Mouse (Mus musculus) cerebellum, adult 11-12 months (tissue): ENCODE data around the gene Ttll8.
A peak's percentile ranks its signal among the peaks of the same experiment; 100 is the strongest.

Experiments
- DNase-seq: peaks from one replicate; pipeline ENCODE4 v3.0.0; 2022

Gene Ttll8

DNA sequence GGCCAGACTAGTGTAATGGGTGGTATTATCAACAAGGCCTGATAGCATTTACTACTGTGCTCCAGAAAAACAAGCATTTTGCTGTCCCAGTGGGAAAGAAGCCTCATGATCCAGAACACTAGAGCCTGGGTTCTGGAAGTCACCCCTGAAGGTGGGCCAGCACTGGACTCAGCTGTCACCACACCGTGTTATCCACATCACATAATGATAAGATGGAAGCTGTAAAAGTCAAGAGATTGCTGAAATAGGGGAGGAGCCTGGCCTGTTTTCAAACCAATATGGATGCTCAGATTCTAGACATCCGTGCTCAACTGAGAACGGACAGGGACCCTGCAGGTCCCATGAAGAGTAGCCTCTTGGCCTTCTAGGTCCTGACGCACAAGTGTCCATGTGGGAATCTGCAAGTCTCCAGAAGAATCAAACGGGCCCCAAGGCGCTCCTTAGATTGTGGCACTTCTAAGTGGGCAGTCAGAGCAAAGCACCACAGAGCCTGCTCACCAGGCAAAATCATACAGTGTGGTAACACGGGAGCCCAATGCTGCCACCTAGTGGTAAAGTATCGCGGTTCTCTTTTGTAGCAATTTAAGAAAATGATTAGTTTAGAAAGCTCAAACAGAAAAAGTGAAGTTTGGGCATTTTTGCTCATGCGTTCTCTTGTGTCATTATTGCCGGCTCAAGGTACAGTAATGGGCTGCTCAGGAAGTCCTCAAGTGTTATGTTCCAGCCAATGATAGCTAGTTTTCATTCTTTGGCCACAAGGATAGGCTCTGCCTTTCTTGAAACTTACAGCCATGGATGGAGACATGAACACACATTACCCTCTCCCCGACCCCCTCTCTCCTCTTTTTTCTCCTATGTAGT lies 32.9 kb downstream of the Ttll8 start:
- peak; percentile 65 for DNase-seq

DNA sequence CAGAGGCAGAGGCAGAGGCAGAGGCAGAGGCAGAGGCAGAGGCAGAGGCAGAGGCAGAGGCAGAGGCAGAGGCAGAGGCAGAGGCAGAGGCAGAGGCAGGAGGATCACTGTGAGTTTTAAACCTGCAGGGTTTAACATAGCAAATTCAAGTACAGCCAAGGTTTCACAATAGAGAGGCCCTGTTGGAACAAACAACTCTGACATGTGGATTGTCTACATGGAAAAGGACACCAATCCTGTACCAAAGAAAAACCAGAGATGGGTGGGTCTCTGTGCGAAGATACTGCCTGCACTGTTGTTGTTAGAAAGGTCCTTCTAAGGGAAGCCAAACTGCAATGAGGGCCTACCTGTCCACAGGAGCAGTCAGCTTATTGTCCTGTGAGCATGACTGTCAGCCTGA lies 34.2 kb downstream of the Ttll8 start:
- no peak for DNase-seq

DNA sequence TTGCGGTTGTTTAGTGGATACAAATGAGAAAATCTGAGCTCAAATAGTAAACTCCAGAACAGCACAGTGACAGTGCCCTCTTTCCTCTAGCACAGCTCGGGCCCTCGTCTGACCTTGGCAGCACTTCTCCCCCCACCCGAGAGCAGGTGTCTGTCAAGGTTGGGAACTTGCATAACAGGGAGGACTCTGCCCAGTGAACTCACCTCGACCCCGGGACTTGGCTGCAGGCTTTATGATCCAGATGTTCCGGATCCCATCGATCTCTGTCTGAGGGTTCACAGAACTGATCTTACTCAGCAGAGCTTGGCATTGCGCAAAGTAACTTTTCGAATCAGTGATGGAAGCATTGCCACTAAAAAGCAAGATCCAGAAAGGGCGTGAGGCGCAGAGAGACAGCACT lies 34.9 kb downstream of the Ttll8 start:
- DNase-seq, result no peak

DNA sequence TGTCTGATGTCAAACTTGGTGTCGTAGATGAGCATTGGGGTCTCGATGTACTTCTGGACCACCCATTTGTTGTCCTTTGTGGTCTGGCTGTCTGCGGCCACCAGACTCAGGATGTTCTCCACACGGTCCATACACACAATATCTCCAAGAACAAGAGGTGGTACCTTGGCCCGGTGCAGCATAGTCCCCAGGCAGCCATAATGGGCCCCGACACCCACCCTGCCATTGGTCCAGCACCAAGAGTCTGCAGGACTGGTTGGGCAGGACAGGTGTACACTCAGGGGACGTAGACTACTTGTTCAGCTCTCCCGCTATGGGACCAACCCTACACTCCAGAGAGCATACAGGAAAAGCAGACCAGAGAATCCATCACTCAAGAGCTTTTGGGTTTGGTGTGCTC lies 37.1 kb downstream of the Ttll8 start:
- no peak for DNase-seq

DNA sequence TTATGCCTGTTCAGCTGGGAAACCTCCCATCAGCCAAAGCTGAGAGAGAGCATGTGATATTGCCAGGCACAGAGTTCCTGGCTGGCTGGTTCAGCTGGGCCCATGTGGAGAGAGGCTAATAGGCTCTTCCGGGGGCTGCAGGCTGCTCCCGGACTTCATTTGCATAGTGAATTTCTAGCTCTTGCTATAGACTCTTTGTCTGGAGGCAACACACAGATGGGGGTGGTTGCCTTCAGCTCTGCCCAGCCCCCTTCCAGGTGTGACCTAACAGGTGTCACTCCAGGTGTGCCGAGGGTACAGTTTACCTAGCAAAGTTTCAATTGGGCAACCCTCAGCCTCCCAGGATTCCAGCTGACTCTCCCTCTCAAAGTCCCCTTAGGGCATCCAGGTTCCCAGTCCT lies 37.9 kb downstream of the Ttll8 start:
- DNase-seq, result no peak

DNA sequence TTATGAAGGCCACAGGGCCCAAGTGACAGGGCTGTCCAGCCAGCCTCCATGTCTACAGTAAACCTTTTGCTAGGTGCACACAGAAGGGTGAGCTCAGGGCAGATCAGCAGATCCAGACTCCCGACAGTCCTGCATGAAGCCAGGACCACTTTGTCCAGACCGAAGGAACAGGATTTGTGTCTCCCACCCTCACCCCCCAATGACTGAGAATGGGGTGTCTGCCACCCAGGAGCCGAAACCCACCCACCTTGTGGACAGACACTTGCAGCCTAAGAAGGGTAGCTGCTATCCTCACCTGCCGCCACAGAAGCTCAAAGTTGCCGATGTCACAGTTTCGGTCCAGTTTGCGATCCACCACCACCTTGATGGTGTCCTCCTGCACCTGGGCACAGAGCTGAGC lies 39.2 kb downstream of the Ttll8 start:
- DNase-seq, result no peak

DNA sequence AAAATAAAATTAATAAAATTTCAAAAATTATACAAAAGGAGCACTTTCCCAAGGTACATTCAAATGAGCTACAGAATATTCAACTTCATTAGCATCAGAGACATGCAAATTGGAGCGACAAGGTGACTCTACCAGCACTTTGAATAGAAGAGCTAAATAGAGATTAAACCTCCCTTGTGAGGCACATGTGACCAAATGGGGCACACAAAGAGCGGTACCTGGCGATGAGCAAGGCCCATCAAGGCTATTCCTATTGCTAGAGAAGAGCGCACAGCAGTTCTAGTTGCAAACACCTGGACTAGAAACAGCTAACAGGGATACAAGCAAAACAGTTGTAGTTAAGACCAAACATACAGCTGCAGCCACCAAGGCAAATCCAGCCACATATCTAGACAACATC lies 47.9 kb downstream of the Ttll8 start:
- DNase-seq, result no peak

DNA sequence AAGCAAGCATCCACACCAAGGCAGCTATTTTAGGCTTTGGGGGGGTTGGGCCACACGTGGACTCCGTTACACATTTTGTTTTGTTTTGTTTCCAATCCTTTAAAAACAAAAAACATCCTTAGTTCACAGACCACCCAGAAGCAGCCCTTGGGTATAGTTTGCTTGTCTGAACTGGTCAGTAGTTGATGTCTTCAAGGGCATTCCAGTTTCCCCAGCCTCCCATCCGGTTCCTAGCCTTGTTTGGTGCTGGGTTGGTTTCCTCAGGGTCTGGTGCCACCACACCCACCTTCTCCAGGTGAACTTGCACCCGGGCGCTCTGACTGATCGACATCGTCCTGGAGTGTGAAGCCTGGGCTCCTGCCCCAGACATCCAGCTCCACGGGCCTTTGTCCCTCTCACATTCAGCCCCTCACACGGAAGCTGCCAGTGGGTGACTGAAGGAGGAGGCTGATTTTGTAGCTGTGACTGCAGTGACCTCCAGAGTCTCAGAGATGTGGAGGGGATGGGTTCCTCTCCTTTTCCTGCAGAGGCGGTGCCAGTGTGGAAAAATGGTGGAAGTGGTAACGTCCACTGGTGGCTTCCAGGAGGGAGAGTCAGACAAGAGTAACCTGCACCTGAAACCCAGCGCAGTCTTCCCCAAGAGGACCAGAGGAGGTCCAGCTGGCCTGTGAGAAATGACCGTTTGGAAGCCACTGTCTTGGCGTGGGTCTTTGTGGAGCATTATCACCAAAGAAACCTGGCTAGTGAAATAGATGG lies 50.0 kb downstream of the Ttll8 start:
- no peak for DNase-seq

DNA sequence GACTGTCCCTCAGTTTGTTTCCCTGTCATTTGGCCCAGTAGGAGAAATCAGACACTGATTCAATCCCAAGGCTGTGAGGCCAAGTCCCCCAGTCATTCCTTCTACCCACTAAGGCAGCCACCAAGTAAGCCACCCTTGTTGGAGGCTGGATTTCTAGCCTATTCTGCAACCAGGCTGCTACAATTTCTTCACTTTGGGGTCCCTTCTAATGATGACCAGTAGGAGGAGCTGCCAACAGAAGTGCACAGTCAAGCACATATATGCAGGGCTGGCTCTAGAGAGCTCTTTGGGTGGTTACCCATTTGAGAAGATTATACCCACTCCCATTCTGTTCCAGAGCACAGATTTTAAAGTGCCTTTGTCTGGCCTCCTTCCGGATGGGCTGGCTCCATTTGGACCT lies 51.1 kb downstream of the Ttll8 start:
- no peak for DNase-seq

DNA sequence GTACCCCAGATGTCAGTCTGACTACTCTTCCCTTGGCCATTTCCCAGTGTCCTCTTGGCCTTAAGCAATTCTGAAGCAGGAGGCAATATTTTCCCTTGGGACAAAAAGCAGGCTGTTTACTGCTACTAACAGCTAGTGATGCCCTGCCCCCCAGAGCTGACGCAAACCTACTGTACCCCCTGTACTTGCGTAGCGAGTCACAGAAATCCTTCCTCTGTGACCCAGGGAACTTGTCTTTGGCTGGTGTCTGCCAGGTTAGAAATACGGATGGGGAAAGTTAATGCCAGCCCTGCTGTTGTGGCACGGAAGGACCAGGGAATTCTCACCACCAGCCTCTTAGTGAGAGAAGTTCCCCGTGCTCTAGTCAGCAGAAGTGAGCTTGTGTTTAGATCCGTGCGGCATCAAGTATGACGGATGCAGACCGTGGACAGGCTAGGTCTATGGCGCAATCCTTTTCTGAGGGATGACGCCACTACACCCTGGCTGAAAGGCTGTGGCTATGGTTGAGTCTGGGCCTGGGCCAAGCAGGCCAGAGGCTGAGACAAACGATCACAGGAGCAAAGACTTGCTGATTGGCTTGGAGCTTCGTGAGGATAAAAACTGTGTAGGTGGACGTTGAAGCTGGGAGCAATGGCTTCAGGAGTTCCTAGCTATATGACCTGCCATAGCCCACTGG lies 51.9 kb downstream of the Ttll8 start:
- DNase-seq, result no peak

DNA sequence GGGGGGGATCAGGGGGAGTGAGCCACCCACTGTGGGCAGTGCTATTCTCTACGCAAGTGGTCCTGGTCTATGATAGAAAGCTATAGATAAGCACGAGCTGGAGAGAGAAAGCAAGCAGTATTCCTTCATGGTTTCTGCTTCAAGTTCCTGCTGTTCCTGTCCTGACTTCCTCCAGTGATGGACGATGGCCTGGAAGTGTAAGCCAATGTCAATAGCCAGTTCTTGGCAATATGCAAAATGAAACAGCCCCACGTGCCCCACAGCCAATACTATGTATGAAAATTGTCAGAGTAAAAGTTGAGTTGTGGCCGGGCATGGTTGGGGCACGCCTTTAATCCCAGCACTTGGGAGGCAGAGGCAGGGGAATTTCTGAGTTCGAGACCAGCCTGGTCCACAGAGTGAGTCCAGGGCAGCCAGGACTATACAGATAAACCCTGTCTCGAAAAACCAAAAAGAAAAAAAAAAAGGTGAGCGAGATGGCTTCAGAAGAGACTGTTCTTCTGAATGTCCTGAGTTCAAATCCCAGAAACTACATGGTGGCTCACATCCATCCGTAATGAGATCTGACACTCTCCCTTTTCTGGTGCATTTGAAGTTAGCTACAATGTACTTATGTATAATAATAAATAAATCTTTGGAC lies 57.8 kb downstream of the Ttll8 start:
- DNase-seq, result no peak

DNA sequence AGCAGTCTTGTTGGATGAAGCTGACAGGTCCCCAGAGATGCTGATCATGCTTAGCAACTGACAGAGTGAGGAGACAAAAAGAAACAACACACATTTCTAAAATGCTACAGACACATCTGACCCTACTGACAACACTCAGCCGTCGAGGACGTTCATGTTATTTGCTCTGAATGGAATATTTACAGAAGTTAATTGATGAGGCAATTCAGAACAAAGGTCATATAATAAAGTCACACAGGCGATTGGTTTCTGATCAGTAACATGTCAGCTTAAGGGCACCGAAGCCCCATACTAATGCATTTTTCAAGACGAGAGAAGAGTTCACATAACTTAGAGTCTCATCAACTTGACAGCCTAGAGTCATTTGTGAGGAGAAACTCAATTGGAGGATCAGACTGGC lies 58.3 kb downstream of the Ttll8 start:
- DNase-seq, result no peak

DNA sequence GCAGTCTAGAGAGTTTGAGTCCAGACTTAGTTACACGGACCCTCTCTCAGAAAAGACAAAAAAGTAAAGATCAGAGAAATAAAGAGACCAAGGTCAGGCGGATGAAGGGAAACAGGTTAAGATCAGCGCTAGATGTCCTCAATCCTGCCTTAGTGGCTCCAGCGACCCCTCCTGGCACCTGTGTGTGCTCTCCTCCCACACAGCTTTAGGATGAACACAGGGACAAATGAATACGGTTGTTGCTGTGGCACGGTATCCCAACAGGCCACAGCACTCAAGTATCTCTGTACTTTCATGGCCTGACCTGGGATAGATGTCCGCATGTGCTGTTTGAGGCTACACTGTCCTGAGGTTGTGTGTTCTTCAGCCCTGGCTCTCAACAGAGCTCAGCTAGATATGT lies 59.1 kb downstream of the Ttll8 start:
- DNase-seq, result no peak

DNA sequence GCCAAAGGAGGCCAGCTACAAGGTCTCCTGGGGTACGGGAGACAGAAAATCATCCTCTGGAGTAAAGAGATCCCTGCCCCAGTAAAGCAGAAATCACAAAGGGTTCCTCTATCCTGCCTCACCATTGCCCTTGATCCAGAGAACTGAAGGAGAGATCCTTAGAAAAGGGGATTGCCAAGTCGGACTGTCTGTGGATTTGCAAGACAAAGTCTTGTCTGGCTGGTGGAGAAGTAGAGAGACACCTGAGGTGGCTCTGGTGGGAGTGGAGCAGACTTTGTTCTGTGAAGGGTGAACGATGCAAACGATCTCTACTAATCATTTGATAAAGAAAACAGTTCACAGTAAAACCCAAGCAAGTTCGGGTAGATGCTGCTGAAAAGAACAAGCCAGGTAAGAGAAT lies 61.3 kb downstream of the Ttll8 start:
- DNase-seq, result no peak

DNA sequence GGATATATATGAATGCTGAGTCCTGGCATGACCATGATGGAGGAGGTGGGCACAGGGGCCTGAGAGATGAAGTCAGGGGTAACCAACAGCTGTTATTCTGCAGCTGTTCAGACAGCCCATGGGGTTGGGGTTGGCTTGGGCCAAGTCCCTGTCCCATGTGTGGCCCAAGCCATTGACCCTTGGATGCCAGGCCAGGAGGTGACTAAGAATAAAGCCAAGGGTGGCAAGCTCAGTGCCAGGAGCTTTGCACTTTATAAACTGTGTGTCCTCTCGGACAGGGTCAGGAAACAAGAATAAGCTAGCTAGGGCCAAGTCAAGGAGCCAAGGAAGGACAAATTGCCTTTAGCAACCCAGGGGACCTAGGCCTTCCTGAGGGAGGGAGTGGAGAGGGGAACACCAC lies 62.0 kb downstream of the Ttll8 start:
- no peak for DNase-seq

DNA sequence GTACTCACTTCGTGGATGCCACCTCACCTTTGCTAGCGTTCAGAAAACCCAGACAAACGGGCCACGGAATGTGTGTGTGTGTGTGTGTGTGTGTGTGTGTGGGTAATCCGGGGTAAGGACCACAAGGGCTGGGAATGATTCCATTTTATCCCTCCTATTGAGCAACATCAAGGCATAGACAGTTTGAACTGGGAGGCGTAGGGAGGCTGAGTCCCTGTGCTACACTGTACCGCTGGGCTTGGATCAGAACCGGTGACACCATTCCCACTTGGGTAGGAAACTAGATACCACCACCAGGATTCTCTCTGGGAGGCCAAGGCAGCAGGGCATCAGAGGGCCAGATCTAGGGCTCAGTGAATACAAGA lies 62.6 kb downstream of the Ttll8 start:
- DNase-seq, result no peak

DNA sequence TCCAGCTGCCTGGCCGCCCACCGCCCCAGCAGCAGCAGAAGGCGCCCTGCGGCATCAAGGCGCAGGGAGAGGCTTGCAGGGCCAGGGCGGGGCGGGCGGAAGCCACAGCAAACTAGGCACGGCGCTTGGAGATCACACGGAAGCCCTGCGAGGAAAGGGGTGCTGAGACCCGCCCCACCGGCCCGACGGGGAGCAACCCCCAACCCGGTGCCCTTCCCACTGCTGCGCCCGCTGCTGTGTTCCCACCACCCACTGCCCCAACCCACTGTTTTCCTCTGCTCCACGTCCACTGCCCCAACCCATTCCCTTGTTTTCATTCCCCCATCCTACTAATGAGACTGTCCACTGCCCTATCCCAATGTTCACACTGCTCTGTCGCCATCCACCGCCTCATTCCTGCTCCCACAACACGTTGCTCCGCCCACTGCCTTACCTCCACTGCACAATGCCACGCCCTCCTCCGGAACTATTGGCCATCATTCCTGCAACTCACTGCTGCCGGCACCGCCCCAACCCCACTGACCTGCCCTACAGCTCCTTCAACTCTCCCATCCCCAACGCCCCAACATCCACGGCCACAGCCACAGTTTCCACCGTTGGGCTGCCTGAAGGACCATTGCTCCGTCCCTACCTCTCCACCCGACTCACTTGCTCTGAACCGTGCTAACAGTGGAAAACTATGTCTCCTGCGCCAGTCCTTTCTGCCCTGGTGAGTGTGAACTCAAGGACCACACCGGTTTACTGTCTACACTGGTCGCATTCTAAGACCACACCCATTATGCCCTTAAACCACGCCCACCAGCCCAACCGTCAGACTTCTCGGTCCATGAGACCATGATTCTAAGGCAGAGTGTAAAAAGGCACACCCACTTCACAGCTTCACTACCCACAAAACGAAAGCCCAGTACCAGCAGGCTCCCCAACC lies 63.2 kb downstream of the Ttll8 start:
- peak; percentile 88 for DNase-seq

DNA sequence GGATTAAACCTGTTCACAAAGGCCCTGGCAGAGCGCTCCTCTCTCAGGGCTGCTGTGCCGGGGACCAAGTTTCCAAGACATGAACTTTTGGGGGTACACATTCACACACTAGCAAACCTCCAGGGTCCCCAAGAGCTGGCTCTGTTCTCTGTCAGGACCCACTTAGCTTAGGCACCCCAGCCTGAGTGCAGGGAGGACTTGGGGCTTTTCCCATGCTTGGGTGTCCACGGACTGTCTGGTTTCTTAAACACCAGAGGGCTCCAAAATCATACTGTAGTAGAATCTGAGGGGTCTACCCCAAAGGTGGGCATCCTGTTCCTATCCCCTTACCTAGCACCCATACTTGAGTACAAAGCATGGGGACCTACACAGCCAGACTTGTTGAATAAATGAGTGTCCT lies 64.2 kb downstream of the Ttll8 start:
- DNase-seq, result no peak

DNA sequence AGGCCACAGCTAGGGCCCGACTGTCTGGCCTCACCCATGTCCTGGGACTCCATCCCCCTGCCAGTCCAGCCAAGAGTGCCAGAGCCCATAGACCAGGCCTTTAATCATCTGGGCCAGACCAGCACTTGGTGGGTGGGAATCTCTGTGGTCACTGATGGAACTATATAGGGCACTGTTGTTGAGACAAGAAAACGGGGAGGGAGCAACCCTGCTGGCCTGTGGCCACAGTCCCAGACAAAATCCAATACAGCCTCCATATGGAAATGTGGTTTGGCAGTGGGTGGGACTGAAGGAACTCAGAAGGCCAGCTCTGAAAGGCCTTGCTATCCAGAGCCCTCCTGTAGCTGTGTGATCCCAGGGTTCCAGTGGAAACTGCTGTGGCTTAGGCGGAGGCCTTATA lies 65.2 kb downstream of the Ttll8 start:
- no peak for DNase-seq

DNA sequence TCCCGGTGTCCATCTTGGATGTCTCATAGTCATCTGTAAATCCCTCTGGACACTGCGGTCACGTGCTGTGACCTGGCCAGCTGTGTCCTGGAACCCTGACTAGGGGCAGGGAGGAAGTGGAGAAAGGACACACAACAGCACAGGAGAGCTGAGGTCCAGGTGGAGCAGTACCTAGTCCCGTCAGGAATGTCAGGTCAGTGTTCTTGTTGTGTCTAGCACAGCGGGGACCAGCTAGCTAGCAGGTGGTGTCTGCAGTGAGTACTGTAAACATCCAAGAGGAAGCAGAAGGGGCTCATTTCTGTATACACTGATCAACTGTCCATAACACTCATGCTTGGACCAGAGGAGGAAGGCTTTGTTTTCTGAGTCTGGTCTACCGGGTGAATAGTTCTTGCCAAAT lies 68.8 kb downstream of the Ttll8 start:
- DNase-seq, result no peak

DNA sequence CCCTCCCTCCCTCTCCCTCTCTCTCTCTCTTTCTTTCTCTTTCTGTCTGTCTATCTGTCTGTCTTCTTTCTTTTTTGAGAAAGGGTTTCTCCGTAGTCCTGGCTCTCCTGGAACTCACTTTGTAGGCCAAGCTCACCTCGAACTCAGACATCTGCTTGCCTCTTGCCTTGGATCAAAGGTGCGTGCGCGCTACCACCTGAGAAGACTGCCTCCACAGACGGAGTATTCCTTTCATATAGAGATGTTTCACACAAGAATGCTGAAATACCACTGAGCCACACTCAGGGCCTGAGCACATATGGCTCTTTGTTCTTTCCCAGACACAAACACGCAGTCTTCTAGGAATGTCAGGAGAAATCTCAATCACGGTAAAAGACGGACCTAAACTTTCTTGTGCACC lies 70.9 kb downstream of the Ttll8 start:
- DNase-seq, result no peak

DNA sequence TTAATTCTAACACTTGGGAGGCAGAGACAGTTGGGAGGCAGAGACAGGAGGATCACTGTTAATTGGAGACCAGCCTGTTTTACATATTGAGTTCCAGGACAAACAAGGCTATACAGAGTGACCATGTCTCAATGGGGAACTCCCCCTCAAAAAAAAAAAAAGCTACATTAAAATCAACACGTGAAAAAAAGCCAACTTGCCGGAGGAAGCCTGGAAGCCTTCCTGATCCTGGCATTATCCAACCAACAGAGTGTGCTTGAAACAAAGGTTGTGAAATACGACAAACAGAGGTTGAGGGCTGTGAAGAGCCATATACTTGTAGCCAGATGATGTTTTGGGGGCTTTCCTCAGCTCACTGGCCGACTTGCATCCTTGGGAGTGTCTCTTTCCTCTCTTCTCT lies 71.4 kb downstream of the Ttll8 start:
- DNase-seq, result no peak
